8 mouse cellular contexts compared by ENCODE assay signal in genomic region chr2:60796969-60797669, GRCm38 (mm10).
A peak's percentile ranks its signal among the peaks of the same experiment; 100 is the strongest.
DNase-seq lines count a peak whose midpoint lies in the region; ATAC-seq lines count a peak whose summit lies in the region.

No protein-coding gene starts in this region.

- peaks cover 47% of the 10 kb centered on the region for H3K27me3 ChIP-seq in hindbrain, embryonic 10.5 days (ENCODE audit: insufficient read depth, poor library complexity, severe bottlenecking)

- 60% methylated on average over 17 of the region's 17 CpGs for WGBS in hindbrain, embryonic 10.5 days

- peak; percentile 49 for DNase-seq in embryo, embryonic 10 days (ENCODE audit: low spot score)
- no peak for DNase-seq in embryo, embryonic 9.5 days (ENCODE audit: extremely low spot score)
- DNase-seq in embryo, embryonic 11 days, result peak; percentile 68
- DNase-seq in hindbrain, embryonic 10.5 days (ENCODE audit: low spot score), result peak; percentile 54
- DNase-seq in c-Kit-positive CD71-positive TER-119-positive erythroid progenitor cells, embryonic 14.5 days (ENCODE audit: low spot score), result no peak
- DNase-seq in spleen, postnatal 14 days (ENCODE audit: low spot score in 2 of 2), result no peak

- peaks cover 55% of the 10 kb centered on the region for H3K4me1 ChIP-seq in hindbrain, embryonic 10.5 days (replicated peaks)

- peak overlapping the region; percentile 54 for H3K27ac ChIP-seq in hindbrain, embryonic 10.5 days

- H3K36me3 ChIP-seq in hindbrain, embryonic 10.5 days, result no peaks in the 10 kb centered on the region

- peak; percentile 81 for ATAC-seq in megakaryocyte, adult 5-6 weeks (ENCODE audit: poor library complexity, severe bottlenecking)
- no peak for ATAC-seq in megakaryocyte-erythroid progenitor cell, adult 5-6 weeks (replicated peaks; ENCODE audit: low FRiP score, low TSS enrichment, poor library complexity, severe bottlenecking)

- no peaks in the 10 kb centered on the region for H3K9me3 ChIP-seq in hindbrain, embryonic 10.5 days

- H3K4me3 ChIP-seq in hindbrain, embryonic 10.5 days, result no peak overlapping the region

Comparison
In these comparisons a context has a peak if more than half of its experiments do, and no peak if none do; other contexts are left out.
1. DNase-seq: peak in embryo, embryonic 10 days (single experiment), embryo, embryonic 11 days (single experiment) and hindbrain, embryonic 10.5 days (single experiment); none in embryo, embryonic 9.5 days (single experiment), c-Kit-positive CD71-positive TER-119-positive erythroid progenitor cells, embryonic 14.5 days (single experiment) and spleen, postnatal 14 days (0 of 2).